Mouse (Mus musculus): ENCODE measurements around the gene Smim20.

DNA sequence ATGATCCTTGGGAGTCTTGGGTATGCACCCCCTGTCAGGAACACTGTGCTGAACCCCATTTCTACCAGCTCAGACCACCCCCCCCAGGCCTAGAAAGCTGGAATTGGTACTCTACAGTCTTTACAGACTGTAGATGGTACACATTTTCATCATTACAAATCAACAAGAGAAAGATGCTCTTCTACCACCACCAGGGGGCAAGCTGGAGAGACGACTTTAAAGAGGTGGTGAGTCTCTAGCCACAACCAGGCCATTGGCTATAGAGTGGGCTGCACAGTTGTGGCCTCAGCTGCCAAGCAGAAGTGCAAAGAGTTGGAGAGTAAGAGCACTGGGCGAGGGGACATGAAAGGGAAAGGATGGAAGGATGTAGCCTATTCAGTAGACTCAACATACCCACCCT lies 48.9 kb downstream of the Smim20 start:
- TF ChIP-seq CTCF (IDR thresholded peaks at IDR 0.05; ENCODE audit: low read depth) (0 out of 2 replicates have a peak, but pooled peaks have one; percentile 12), EP300 (IDR thresholded peaks at IDR 0.05; ENCODE audit: low read depth) (no peak)
